Mouse (Mus musculus) forebrain, embryonic 13.5 days (tissue): ENCODE measurements around the gene Ube2j2. TPM values are rescaled to one million over a fixed set of nuclear protein-coding genes. Genes with fewer than 3 reads are reported as not detected.

Experiments
- ATAC-seq: fragments of 200-750 bp; cut with Nextera tagmentation; 2 replicates; pipeline ENCODE4 v1.8.0; 2017
- H3K27ac ChIP-seq: fragments of 300-500 bp; sonication (generic); 2 replicates; pipeline ENCODE4 v1.5.1; 2015; ENCODE audit warnings: inconsistent platforms, mild to moderate bottlenecking, moderate library complexity
- H3K27me3 ChIP-seq: fragments of 300-500 bp; sonication (generic); 2 replicates; pipeline ENCODE4 v1.6.1; 2015; ENCODE audit warnings: mild to moderate bottlenecking, inconsistent platforms
- H3K36me3 ChIP-seq: fragments of 300-500 bp; sonication (generic); 2 replicates; pipeline ENCODE4 v1.6.1; 2015; ENCODE audit warnings: mild to moderate bottlenecking, inconsistent platforms; ENCODE audit not compliant: poor library complexity, severe bottlenecking
- H3K4me1 ChIP-seq: fragments of 300-500 bp; sonication (generic); 2 replicates; pipeline ENCODE4 v1.6.1; 2015; ENCODE audit warnings: inconsistent platforms
- H3K4me2 ChIP-seq: fragments of 300-500 bp; sonication (generic); 2 replicates; pipeline ENCODE4 v1.6.1; 2015; ENCODE audit warnings: inconsistent platforms, mild to moderate bottlenecking, moderate library complexity
- H3K4me3 ChIP-seq: fragments of 300-500 bp; sonication (generic); 2 replicates; pipeline ENCODE4 v1.5.1; 2015; ENCODE audit warnings: mild to moderate bottlenecking, inconsistent platforms
- H3K9ac ChIP-seq: fragments of 300-500 bp; sonication (generic); 2 replicates; pipeline ENCODE4 v1.6.1; 2015; ENCODE audit warnings: mild to moderate bottlenecking, inconsistent platforms
- H3K9me3 ChIP-seq: fragments of 300-500 bp; sonication (generic); replicated peaks from 2 replicates; pipeline ENCODE4 v1.6.1; 2016; ENCODE audit warnings: inconsistent platforms
- WGBS: fragments of 180-500 bp; shearing (Covaris S2); methylation state at CpG from one replicate; pipeline ENCODE4 v1.1.7; 2015; 5-methylcytosine and 5-hydroxymethylcytosine counted together
- polyA plus RNA-seq: library from polyadenylated mRNA; unstranded; fragments of >200 nt; fragmentation: Nextera tagmentation; extraction: Ambion mirVana; gene quantifications from 2 replicates; pipeline ENCODE4 v1.2.1, GENCODE M21; 2015

Gene Ube2j2
- polyA plus RNA-seq, 1 experiment from 2014 or later, result 131 TPM

DNA sequence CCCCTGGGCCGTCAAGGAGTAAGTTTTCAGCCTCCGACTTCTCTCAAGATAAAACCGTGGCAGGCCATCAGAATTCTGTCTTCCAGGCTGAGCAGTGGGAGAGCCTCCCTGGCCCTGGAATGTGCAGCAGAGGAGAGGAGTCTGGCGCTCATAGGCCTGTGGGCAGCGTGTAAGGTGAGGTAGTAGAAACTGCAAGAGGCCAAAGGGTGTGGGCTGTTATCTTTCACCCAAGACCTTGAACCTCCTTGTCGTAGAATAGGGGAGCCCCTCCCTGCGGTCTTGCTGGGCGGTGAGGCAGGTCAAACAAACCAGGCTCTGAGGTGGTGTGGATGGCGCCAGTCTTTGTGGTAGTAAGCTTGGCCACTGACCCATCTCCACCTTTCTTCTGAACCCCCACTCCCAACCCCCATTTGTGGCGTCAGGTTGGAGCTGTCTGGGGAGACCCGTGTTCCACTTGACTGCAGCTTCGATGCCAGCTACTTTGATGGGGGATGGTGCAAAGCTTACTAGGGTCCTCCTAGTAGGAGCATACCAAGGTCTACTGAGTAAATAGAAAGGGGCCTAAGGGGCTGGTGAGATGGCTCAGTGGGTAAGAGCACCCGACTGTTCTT, 25.5 kb downstream of the Ube2j2 start:
- Histone ChIP-seq H3K27me3 (no peaks in the 10 kb centered on the region), H3K9me3 (no peaks in the 10 kb centered on the region), H3K27ac (no peak overlapping the region), H3K9ac (no peak overlapping the region), H3K4me3 (no peak overlapping the region), H3K4me2 (no peak overlapping the region), H3K4me1 (no peaks in the 10 kb centered on the region), H3K36me3 (peaks cover 26% of the 10 kb centered on the region)
- WGBS, result 90% methylated on average over 13 of the region's 13 CpGs
- ATAC-seq, result no peak

DNA sequence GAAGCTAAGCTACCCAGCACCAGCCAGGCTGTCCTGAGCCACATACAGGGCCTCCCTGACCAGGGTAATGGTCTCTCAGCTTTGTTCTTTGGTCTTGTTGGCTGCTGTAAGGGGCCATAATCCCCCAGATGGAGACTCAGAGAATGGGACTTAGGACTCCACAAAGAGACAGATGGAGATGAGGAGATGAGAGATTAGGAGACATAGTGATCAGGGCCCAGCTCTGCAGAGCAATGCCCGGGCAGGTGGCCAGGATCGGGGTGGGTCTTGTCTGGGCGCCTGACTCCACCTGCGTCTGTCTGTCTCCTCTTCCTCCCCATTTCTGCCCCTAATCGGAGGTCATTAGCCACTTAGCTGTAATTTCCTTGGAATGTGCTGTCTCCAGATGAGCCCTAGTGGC, 26.7 kb downstream of the Ube2j2 start:
- ATAC-seq, result no peak
- no peaks in the 10 kb centered on the region for H3K4me1 ChIP-seq
- H3K9ac ChIP-seq, result no peak overlapping the region
- 83% methylated on average over 5 of the region's 5 CpGs for WGBS
- H3K36me3 ChIP-seq, result peaks cover 15% of the 10 kb centered on the region; the same call in 1 of the 2 replicates
- H3K4me2 ChIP-seq, result no peak overlapping the region
- H3K27ac ChIP-seq, result no peak overlapping the region
- H3K4me3 ChIP-seq, result no peak overlapping the region
- H3K27me3 ChIP-seq, result no peaks in the 10 kb centered on the region
- H3K9me3 ChIP-seq, result no peaks in the 10 kb centered on the region

DNA sequence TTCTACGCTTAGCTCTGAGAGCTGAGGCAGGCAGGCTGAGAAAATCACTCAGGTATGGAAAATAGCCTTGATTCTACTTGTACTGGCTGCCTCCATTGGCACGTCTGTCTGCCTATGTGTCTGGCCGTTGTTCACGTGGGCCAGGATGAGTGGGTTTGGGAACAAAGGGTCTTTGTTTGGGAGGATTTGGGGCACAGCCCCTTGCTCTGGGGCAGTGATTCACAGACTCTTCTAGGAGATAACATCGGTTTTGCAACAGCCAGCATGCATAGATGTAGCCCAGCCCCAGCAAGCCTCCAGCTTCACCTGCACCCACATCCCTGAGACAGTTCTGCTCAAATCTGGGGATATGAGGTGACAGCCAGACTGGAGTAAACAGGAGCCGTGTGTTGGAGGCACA, 29.0 kb downstream of the Ube2j2 start:
- 52% methylated on average over 6 of the region's 6 CpGs for WGBS
- no peak for ATAC-seq
- Histone ChIP-seq H3K27ac (no peak overlapping the region), H3K4me2 (no peak overlapping the region), H3K4me3 (no peak overlapping the region), H3K36me3 (no peaks in the 10 kb centered on the region), H3K9ac (no peak overlapping the region), H3K9me3 (0 out of 2 replicates have a peak, but pooled peaks cover 7% of the 10 kb centered on the region), H3K4me1 (no peaks in the 10 kb centered on the region), H3K27me3 (no peaks in the 10 kb centered on the region)

DNA sequence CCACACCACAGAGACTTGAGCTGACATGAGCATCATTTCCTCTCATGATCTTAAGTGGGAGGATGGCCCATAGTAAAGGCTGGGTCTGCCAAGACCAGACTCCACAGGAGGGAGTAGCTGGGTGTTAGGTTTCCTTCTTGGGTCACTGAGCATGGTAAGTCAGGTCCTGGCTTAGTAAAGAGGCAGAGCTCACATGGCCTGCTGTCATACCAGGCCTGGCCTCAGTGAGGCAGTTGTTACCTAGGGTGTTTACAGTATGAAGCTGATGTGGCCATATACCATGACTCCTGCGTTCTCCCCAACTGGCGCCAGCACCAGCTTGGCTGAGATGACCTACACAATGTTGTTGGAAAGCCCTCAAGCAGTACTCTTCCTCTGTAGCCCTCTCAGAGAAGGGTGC, 29.6 kb downstream of the Ube2j2 start:
- H3K9me3 ChIP-seq, result 0 out of 2 replicates have a peak, but pooled peaks cover 7% of the 10 kb centered on the region
- H3K4me3 ChIP-seq, result no peak overlapping the region
- ATAC-seq, result no peak
- no peak overlapping the region for H3K27ac ChIP-seq
- no peak overlapping the region for H3K4me2 ChIP-seq
- no peaks in the 10 kb centered on the region for H3K4me1 ChIP-seq
- no peak overlapping the region for H3K9ac ChIP-seq
- H3K36me3 ChIP-seq, result no peaks in the 10 kb centered on the region
- no peaks in the 10 kb centered on the region for H3K27me3 ChIP-seq
- 86% methylated on average over 2 of the region's 2 CpGs for WGBS

DNA sequence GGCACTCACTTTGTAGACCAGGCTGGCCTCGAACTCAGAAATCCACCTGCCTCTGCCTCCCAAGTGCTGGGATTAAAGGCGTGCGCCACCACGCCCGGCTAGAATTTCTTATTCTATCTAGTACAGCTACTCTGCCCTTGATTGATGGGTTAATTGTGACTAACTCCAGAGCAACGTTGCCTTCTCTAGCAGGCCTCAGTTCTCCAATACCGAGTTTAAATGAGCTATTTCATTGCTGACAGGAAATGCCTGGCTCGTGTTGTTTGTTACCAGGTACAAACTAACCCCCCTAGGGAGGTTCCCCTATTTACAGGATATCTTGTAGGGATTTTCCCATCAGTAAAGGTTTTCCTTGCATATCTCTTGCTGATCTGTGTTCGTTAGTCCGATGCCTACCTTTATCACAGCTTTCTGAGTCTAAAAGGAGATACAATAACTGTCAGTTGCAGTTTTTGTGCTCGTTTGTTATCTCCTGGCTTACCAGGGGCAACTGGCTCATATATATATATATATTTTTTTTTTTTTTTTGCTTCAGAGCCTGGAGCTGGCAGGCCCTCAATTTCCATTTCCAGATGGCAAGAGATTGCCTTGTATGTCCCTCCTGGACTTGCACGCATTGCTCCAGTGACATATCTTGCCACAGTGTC, 37.9 kb downstream of the Ube2j2 start:
- Histone ChIP-seq H3K4me2 (no peak overlapping the region), H3K27me3 (no peaks in the 10 kb centered on the region), H3K36me3 (no peaks in the 10 kb centered on the region), H3K27ac (no peak overlapping the region), H3K9me3 (0 out of 2 replicates have a peak, but pooled peaks cover 7% of the 10 kb centered on the region), H3K4me3 (no peak overlapping the region), H3K9ac (no peak overlapping the region), H3K4me1 (peaks cover 9% of the 10 kb centered on the region; the same call in 1 of the 2 replicates)
- ATAC-seq, result no peak
- 80% methylated on average over 12 of the region's 12 CpGs for WGBS

DNA sequence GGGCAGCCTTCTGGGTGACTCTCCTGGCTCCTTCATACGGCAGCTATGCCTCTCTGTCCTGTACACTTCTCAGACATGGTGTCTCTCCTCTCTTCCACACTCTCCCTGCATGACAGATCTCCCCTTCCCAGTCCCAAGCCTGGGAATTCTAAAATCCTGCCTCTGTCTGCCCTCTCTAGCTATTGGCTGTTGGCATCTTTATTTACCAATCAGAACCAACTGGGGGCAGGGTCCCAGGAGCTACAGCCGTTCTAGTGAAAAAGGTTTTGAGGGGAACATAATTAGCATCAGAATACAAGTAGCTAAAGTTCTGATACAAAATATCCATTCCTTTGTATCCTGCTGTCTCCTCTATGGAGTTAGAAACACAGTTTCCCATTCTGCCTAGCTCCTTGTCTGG, 40.2 kb downstream of the Ube2j2 start:
- Histone ChIP-seq H3K36me3 (no peaks in the 10 kb centered on the region), H3K9ac (no peak overlapping the region), H3K27ac (no peak overlapping the region), H3K4me2 (no peak overlapping the region), H3K4me3 (no peak overlapping the region), H3K27me3 (no peaks in the 10 kb centered on the region), H3K9me3 (no peaks in the 10 kb centered on the region), H3K4me1 (peaks cover 9% of the 10 kb centered on the region; the same call in 1 of the 2 replicates)
- ATAC-seq, result no peak
- 14% methylated on average over 2 of the region's 2 CpGs for WGBS

DNA sequence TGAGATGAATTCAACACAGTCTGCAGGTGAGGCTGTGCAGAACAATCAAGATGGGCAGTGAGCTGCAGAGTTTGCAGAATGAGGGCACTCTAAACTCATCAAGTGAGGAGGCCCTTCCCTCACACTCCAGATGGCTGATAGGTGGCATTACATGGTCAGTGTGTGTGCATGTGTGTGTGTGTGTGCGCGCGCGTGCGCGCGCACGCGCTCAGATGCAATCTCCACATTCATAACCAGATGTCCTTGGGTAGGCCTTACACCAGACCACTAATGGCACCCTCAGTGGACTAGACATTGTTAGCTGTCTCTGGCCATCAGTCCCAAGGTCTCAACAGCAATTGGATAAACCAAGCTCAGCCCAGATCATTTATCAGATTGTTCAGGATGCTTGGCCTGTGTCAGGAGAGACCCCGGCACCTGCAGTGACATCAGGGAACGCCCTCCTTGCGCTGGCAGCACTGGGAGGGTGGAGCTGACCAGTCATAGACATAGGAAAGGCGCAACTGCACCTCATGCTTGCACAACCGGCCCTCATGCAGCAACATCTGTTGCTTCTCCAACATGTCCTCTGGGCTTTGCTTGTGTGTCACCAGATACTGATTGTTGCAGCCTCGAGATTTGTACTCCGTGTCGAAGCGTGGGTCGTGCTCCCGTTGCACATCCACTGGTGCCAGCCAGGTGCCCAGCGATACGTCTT, 47.7 kb downstream of the Ube2j2 start:
- WGBS, result 89% methylated on average over 22 of the region's 22 CpGs
- Histone ChIP-seq H3K4me1 (peaks cover 29% of the 10 kb centered on the region), H3K4me2 (peak overlapping the region; percentile 99)

DNA sequence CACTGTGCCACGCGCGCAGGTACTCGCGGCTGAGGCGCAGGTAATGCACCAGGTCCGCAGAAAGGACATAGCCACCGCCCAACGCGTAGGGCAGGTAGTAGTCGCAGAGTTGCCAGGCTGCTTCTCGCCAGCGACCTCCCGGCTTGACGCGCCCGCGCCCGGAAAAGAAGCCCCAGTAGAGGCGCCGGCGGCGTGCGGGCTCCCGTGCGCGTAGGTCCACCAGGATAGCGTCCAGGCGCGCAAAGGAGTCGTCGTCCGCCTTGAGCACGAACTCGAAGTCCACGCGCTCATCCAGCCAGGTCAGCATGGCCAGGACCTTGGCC, 48.2 kb downstream of the Ube2j2 start:
- H3K4me2 ChIP-seq, result peak overlapping the region; percentile 99
- peaks cover 29% of the 10 kb centered on the region for H3K4me1 ChIP-seq
- peaks cover 19% of the 10 kb centered on the region for H3K36me3 ChIP-seq
- WGBS, result 35% methylated on average over 35 of the region's 37 CpGs
- no peaks in the 10 kb centered on the region for H3K9me3 ChIP-seq
- H3K27me3 ChIP-seq, result no peaks in the 10 kb centered on the region
- peak overlapping the region; percentile 72 for H3K4me3 ChIP-seq
- ATAC-seq, result peak; percentile 6
- H3K9ac ChIP-seq, result peak overlapping the region; percentile 82
- H3K27ac ChIP-seq, result peak overlapping the region; percentile 94

More for the DNA sequence above, 47.7 kb downstream of the Ube2j2 start:
- Histone ChIP-seq H3K36me3 (peaks cover 14% of the 10 kb centered on the region), H3K9ac (peak overlapping the region; percentile 82), H3K4me3 (peak overlapping the region; percentile 72), H3K27me3 (no peaks in the 10 kb centered on the region), H3K27ac (0 out of 2 replicates have a peak overlapping the region, but pooled peaks have one; percentile 94), H3K9me3 (no peaks in the 10 kb centered on the region)
- ATAC-seq, result no peak

DNA sequence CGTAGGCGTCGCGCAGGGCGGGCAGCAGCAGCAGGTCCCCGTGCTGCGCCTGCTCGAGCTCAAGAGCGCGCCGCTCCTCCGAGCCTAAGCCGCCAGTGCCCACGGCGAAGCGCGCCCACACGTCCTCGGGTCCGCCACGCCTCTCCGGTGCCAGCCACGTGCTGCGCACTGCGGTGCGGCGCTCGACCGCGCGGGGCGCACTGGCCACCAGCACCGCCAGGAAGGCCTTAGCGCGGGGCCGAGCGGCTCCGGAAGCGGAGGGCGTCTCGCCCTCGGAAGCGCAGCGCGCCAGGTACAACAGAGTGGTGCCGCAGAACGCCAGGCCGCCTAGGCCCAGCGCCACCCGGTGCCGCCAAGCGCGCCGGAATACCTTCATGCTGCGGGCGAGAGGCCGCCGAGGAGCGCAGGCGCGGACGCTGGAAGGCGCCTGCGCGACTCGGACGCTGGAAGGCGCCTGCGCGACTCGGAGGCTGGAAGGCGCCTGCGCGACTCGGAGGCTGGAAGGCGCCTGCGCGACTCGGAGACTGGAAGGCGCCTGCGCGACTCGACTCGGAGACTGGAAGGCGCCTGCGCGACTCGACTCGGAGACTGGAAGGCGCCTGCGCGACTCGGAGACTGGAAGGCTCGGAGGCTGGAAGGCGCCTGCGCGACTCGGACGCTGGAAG, 48.7 kb downstream of the Ube2j2 start, which contains the start of the genes B3galt6 and Sdf4:
TSS of gene B3galt6 (minus strand) at position 409 of the 665 bp plus-strand sequence.
TSS of gene Sdf4 (plus strand) at position 632 of the 665 bp plus-strand sequence.
- H3K36me3 ChIP-seq, result peaks cover 24% of the 10 kb centered on the region
- peak within 1 kb of the TSS; percentile 99 for H3K4me2 ChIP-seq
- H3K27me3 ChIP-seq, result no peaks in the 10 kb centered on the region
- H3K9ac ChIP-seq, result peak within 1 kb of the TSS; percentile 82
- peak within 1 kb of the TSS; percentile 72 for H3K4me3 ChIP-seq
- peak; percentile 89 for ATAC-seq
- H3K4me1 ChIP-seq, result peaks cover 29% of the 10 kb centered on the region
- H3K27ac ChIP-seq, result peak within 1 kb of the TSS; percentile 94
- WGBS, result under 1% methylated on average over 86 of the region's 99 CpGs
- H3K9me3 ChIP-seq, result no peaks in the 10 kb centered on the region

DNA sequence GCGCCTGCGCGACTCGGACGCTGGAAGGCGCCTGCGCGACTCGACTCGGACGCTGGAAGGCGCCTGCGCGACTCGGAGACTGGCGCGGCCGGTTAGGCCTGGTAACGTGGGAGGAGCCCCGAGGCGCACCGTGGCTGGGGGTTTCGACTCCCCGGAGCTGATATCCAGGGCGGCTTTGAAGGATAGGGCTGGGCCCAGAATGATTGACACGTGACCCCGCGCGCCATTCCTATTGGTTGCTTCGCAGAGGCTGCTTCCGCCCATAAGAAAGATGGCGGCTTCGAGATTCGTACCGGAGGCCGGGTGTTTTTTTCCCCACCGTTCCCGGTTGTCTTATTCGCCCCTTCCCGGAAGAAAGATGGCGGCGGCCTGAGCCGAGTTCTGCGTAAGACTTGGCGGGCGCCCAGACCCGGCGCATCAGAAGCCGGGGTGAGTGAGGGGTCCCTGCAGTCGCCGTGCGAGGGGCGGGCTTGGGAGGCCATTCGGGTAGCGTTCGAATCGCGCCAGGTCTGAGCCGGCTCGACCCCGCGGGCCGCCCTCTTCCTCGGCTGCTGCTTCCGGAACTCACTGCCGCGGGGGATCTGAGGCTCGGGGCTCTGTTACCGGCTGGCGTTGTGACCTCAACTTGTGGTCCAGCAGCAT, 49.4 kb downstream of the Ube2j2 start:
- peak overlapping the region; percentile 90 for H3K27ac ChIP-seq
- H3K4me3 ChIP-seq, result peak overlapping the region; percentile 72
- H3K9me3 ChIP-seq, result no peaks in the 10 kb centered on the region
- H3K9ac ChIP-seq, result peak overlapping the region; percentile 81
- peak; percentile 89 for ATAC-seq
- H3K27me3 ChIP-seq, result no peaks in the 10 kb centered on the region
- under 1% methylated on average over 65 of the region's 70 CpGs for WGBS
- peaks cover 30% of the 10 kb centered on the region for H3K36me3 ChIP-seq
- peak overlapping the region; percentile 99 for H3K4me2 ChIP-seq
- peaks cover 29% of the 10 kb centered on the region for H3K4me1 ChIP-seq

DNA sequence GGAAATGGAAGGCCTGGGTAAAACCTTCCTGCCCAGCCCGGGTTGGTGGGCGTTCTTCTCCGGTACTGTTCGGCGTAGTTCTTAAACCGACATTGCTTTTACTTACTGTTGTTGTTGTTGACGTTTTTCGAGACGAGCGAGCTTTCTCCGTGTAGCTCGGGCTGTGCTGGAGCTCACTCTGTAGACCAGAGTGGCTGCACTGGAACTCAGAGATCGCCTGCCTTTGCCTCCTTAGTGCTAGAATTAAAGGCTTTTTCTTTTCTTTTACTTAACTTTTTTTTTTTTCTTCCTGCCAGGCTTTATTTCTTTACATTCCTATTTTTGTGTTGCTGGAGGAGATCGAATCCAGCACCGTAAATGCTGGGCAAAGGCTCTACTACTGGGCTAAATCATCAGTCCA, 50.0 kb downstream of the Ube2j2 start:
- H3K9ac ChIP-seq, result peak overlapping the region; percentile 81
- H3K9me3 ChIP-seq, result no peaks in the 10 kb centered on the region
- peaks cover 29% of the 10 kb centered on the region for H3K4me1 ChIP-seq
- 7% methylated on average over 15 of the region's 15 CpGs for WGBS
- no peaks in the 10 kb centered on the region for H3K27me3 ChIP-seq
- peak overlapping the region; percentile 90 for H3K27ac ChIP-seq
- H3K36me3 ChIP-seq, result peaks cover 36% of the 10 kb centered on the region
- peak overlapping the region; percentile 81 for H3K4me2 ChIP-seq
- no peak for ATAC-seq
- peak overlapping the region; percentile 72 for H3K4me3 ChIP-seq
